Mouse (Mus musculus): ENCODE results near the gene Adh6b. TPM values are rescaled to one million over a fixed set of nuclear protein-coding genes. Genes with fewer than 3 reads are reported as not detected.
"Not testable (repeated sequence)": the region's sequence is repeated elsewhere in the genome, so short reads cannot be mapped to it uniquely, and the experiment has no call there.

Adh6b gene
- polyA plus RNA-seq, 1 experiment from 2014 or later = 0.17 TPM

GRCm38 (mm10) chr3:138369546-138369945 is 28.0 kb downstream of the Adh6b start:
- Histone ChIP-seq H3K9ac (replicated peaks) (no peak overlapping the region), H3K4me2 (replicated peaks) (no peak overlapping the region), H3K27ac (no peak overlapping the region), H3K4me1 (replicated peaks) (no peaks in the 10 kb centered on the region), H3K9me3 (no peaks in the 10 kb centered on the region), H3K36me3 (no peaks in the 10 kb centered on the region), H3K27me3 (no peaks in the 10 kb centered on the region), H3K4me3 (replicated peaks) (no peak overlapping the region)
- WGBS = 86% methylated on average over 1 of the region's 1 CpGs
- no peak for ATAC-seq

GRCm38 (mm10) chr3:138370289-138370688 is 28.7 kb downstream of the Adh6b start:
- WGBS = 77% methylated on average over 4 of the region's 4 CpGs
- ATAC-seq; H3K27me3 ChIP-seq; H3K9me3 ChIP-seq; H3K27ac ChIP-seq; H3K36me3 ChIP-seq; H3K9ac ChIP-seq (replicated peaks); H3K4me3 ChIP-seq (replicated peaks); H3K4me2 ChIP-seq (replicated peaks); H3K4me1 ChIP-seq (replicated peaks): not testable (repeated sequence)

- no peak overlapping the region for H3K9ac ChIP-seq (replicated peaks)
- ATAC-seq = no peak
- H3K4me2 ChIP-seq (replicated peaks) = no peak overlapping the region
- H3K27ac ChIP-seq = no peak overlapping the region
- no peaks in the 10 kb centered on the region for H3K36me3 ChIP-seq
- 83% methylated on average over 4 of the region's 4 CpGs for WGBS
- no peaks in the 10 kb centered on the region for H3K9me3 ChIP-seq
- H3K27me3 ChIP-seq = no peaks in the 10 kb centered on the region
- no peak overlapping the region for H3K4me3 ChIP-seq (replicated peaks)
- no peaks in the 10 kb centered on the region for H3K4me1 ChIP-seq (replicated peaks)
Observed at GRCm38 (mm10) chr3:138373920-138374319, 32.3 kb downstream of the Adh6b start.

GRCm38 (mm10) chr3:138375148-138375547 is 33.6 kb downstream of the Adh6b start:
- 89% methylated on average over 2 of the region's 2 CpGs for WGBS
- no peaks in the 10 kb centered on the region for H3K27me3 ChIP-seq
- H3K9ac ChIP-seq (replicated peaks) = no peak overlapping the region
- ATAC-seq = no peak
- no peak overlapping the region for H3K4me3 ChIP-seq (replicated peaks)
- H3K4me2 ChIP-seq (replicated peaks) = no peak overlapping the region
- H3K9me3 ChIP-seq = no peaks in the 10 kb centered on the region
- H3K36me3 ChIP-seq = no peaks in the 10 kb centered on the region
- H3K4me1 ChIP-seq (replicated peaks) = no peaks in the 10 kb centered on the region
- H3K27ac ChIP-seq = no peak overlapping the region

GRCm38 (mm10) chr3:138381133-138381532 is 39.6 kb downstream of the Adh6b start:
- H3K4me1 ChIP-seq (replicated peaks) = peaks cover 4% of the 10 kb centered on the region; the same call in 1 of the 2 replicates
- H3K9me3 ChIP-seq = no peaks in the 10 kb centered on the region
- no peak overlapping the region for H3K4me2 ChIP-seq (replicated peaks)
- no peak overlapping the region for H3K27ac ChIP-seq
- 24% methylated on average over 3 of the region's 3 CpGs for WGBS
- H3K4me3 ChIP-seq (replicated peaks) = no peak overlapping the region
- no peak overlapping the region for H3K9ac ChIP-seq (replicated peaks)
- peak; percentile 68; the same call in 1 of the 2 replicates for ATAC-seq
- H3K36me3 ChIP-seq = no peaks in the 10 kb centered on the region
- H3K27me3 ChIP-seq = no peaks in the 10 kb centered on the region

GRCm38 (mm10) chr3:138387155-138387554 is 45.6 kb downstream of the Adh6b start:
- no peak for ATAC-seq
- no peak overlapping the region for H3K9ac ChIP-seq (replicated peaks)
- no peaks in the 10 kb centered on the region for H3K36me3 ChIP-seq
- no peak overlapping the region for H3K4me3 ChIP-seq (replicated peaks)
- H3K4me1 ChIP-seq (replicated peaks) = no peaks in the 10 kb centered on the region
- no peaks in the 10 kb centered on the region for H3K27me3 ChIP-seq
- H3K27ac ChIP-seq = no peak overlapping the region
- H3K9me3 ChIP-seq = no peaks in the 10 kb centered on the region
- 90% methylated on average over 6 of the region's 6 CpGs for WGBS
- no peak overlapping the region for H3K4me2 ChIP-seq (replicated peaks)

- Histone ChIP-seq H3K9me3 (no peaks in the 10 kb centered on the region), H3K4me3 (replicated peaks) (no peak overlapping the region), H3K27ac (no peak overlapping the region), H3K4me1 (replicated peaks) (no peaks in the 10 kb centered on the region), H3K36me3 (no peaks in the 10 kb centered on the region), H3K4me2 (replicated peaks) (no peak overlapping the region), H3K9ac (replicated peaks) (no peak overlapping the region), H3K27me3 (no peaks in the 10 kb centered on the region)
- no peak for ATAC-seq
- WGBS = 75% methylated on average over 3 of the region's 3 CpGs
Observed at GRCm38 (mm10) chr3:138404872-138405271, 63.3 kb downstream of the Adh6b start.

- H3K27me3 ChIP-seq = no peaks in the 10 kb centered on the region
- H3K27ac ChIP-seq = no peak overlapping the region
- H3K36me3 ChIP-seq = no peaks in the 10 kb centered on the region
- H3K4me2 ChIP-seq (replicated peaks) = no peak overlapping the region
- WGBS = 53% methylated on average over 3 of the region's 3 CpGs
- H3K4me1 ChIP-seq (replicated peaks) = no peaks in the 10 kb centered on the region
- H3K4me3 ChIP-seq (replicated peaks) = no peak overlapping the region
- no peak for ATAC-seq
- H3K9ac ChIP-seq (replicated peaks) = no peak overlapping the region
- H3K9me3 ChIP-seq = no peaks in the 10 kb centered on the region
Observed at GRCm38 (mm10) chr3:138405341-138405740, 63.8 kb downstream of the Adh6b start.

- no peak overlapping the region for H3K9ac ChIP-seq (replicated peaks)
- H3K4me1 ChIP-seq (replicated peaks) = no peaks in the 10 kb centered on the region
- H3K4me3 ChIP-seq (replicated peaks) = no peak overlapping the region
- no peaks in the 10 kb centered on the region for H3K27me3 ChIP-seq
- 85% methylated on average over 7 of the region's 7 CpGs for whole genome bisulfite sequencing
- H3K4me2 ChIP-seq (replicated peaks) = no peak overlapping the region
- H3K27ac ChIP-seq = no peak overlapping the region
- ATAC-seq = no peak
- no peaks in the 10 kb centered on the region for H3K36me3 ChIP-seq
- no peaks in the 10 kb centered on the region for H3K9me3 ChIP-seq
Observed at GRCm38 (mm10) chr3:138405840-138406239, 64.3 kb downstream of the Adh6b start.

- Histone ChIP-seq H3K9ac (replicated peaks) (no peak overlapping the region), H3K4me1 (replicated peaks) (no peaks in the 10 kb centered on the region), H3K27me3 (no peaks in the 10 kb centered on the region), H3K4me2 (replicated peaks) (no peak overlapping the region), H3K4me3 (replicated peaks) (no peak overlapping the region), H3K27ac (no peak overlapping the region), H3K9me3 (no peaks in the 10 kb centered on the region), H3K36me3 (no peaks in the 10 kb centered on the region)
- WGBS = 91% methylated on average over 1 of the region's 1 CpGs
- ATAC-seq = no peak
Observed at GRCm38 (mm10) chr3:138407920-138408319, 66.3 kb downstream of the Adh6b start.

Other genes with a start within 250 kb of the Adh6b start
- 8.9 and 9.3 TPM in 2 replicates for gene Trmt10a, start 198.3 kb upstream of the Adh6b start, polyA plus RNA-seq (2015; fragmentation: Nextera tagmentation; extraction: Ambion mirVana)
- gene Mttp, start 196.8 kb upstream of the Adh6b start, polyA plus RNA-seq (2015; fragmentation: Nextera tagmentation; extraction: Ambion mirVana) = 10.3 and 11.9 TPM in 2 replicates
- gene 4930579F01Rik, start 147.9 kb upstream of the Adh6b start, polyA plus RNA-seq (2015; fragmentation: Nextera tagmentation; extraction: Ambion mirVana) = not detected in 2 replicates
- 0.46 and 0.66 TPM in 2 replicates for gene Adh7, start 124.0 kb upstream of the Adh6b start, polyA plus RNA-seq (2015; fragmentation: Nextera tagmentation; extraction: Ambion mirVana)
- gene Adh1, start 80.8 kb upstream of the Adh6b start, polyA plus RNA-seq (2015; fragmentation: Nextera tagmentation; extraction: Ambion mirVana) = 0.81 and 0.97 TPM in 2 replicates
- not detected in 2 replicates for gene Adh6a, start 28.5 kb upstream of the Adh6b start, polyA plus RNA-seq (2015; fragmentation: Nextera tagmentation; extraction: Ambion mirVana)
- not detected in 2 replicates for gene Adh4, start 73.7 kb downstream of the Adh6b start, polyA plus RNA-seq (2015; fragmentation: Nextera tagmentation; extraction: Ambion mirVana)
- 243 and 250 TPM in 2 replicates for gene Adh5, start 101.3 kb downstream of the Adh6b start, polyA plus RNA-seq (2015; fragmentation: Nextera tagmentation; extraction: Ambion mirVana)
- gene Metap1, start 147.7 kb downstream of the Adh6b start, polyA plus RNA-seq (2015; fragmentation: Nextera tagmentation; extraction: Ambion mirVana) = 43.4 and 46.6 TPM in 2 replicates
- gene Eif4e, start 184.4 kb downstream of the Adh6b start, polyA plus RNA-seq (2015; fragmentation: Nextera tagmentation; extraction: Ambion mirVana) = 343 and 393 TPM in 2 replicates